Mouse (Mus musculus) spleen, adult 2 months (tissue): ENCODE results near the gene Grip2.

ENCODE experiments used
- CTCF ChIP-seq: fragments of 200-500 bp; IDR thresholded peaks from 2 replicates; pipeline ENCODE4 v1.5.1; 2011; ENCODE audit warnings: mild to moderate bottlenecking, inconsistent platforms; ENCODE audit not compliant: insufficient read depth, insufficient read length, insufficient replicate concordance; ENCODE audit errors: extremely low read depth
- POLR2A ChIP-seq: fragments of 200-500 bp; IDR thresholded peaks from 2 replicates; pipeline ENCODE4 v1.6.1; 2011; ENCODE audit warnings: low read depth, low read length, inconsistent platforms

DNA sequence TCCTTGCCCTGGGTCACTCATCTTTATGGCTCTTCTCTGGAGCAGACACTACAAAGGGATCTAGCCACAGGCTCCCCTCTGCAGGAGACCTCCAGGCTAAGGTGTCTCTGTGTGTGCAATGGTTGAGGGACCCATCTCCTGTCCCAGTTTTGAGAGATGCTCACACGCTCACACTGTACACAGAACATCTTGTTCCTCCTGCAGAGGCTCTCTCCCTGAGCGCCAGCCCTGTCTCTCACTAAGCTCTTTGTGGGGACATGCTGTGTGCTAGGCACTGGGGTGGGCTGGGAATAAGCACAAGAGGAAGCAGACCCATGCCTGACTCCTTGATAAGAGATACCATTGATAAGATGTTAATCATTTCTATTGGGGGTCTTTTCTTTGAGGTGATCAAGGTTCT, 109.0 kb downstream of the Grip2 start:
- no peak for TF ChIP-seq POLR2A
- no peak for TF ChIP-seq CTCF
